In genomic region chr13:107954445-107955261, GRCm38 (mm10) we compare ENCODE assay signal across 8 mouse cellular contexts.
DNase-seq lines count a peak whose midpoint lies in the region; ATAC-seq and TF ChIP-seq lines count a peak whose summit lies in the region.

No protein-coding gene starts in this region.

- H3K27ac ChIP-seq in heart, embryonic 13.5 days (replicated peaks), result peak overlapping the region; percentile 52
- H3K27ac ChIP-seq in forebrain, embryonic 14.5 days (ENCODE audit: low read depth, low read length), result no peak overlapping the region
- H3K27ac ChIP-seq in macrophage, result peak overlapping the region; percentile 65

- H3K4me3 ChIP-seq in heart, embryonic 13.5 days, result no peak overlapping the region
- H3K4me3 ChIP-seq in E14TG2a.4 (replicated peaks; ENCODE audit: low read length) (peak overlapping the region; percentile 61), macrophage (ENCODE audit: inconsistent target) (no peak overlapping the region)
- no peak overlapping the region for H3K4me3 ChIP-seq in forebrain, embryonic 14.5 days (ENCODE audit: low read depth, low read length)

- TF ChIP-seq CTCF in E14TG2a.4 (conservative IDR thresholded peaks at IDR 0.05; ENCODE audit: low read length), result no peak

- ATAC-seq in heart, embryonic 13.5 days (ENCODE audit: extremely low read depth, insufficient number of reproducible peaks, low FRiP score, low TSS enrichment), result no peak
- ATAC-seq in forebrain, embryonic 14.5 days, result peak; percentile 43; the same call in 1 of the 2 replicates

- no peaks in the 10 kb centered on the region for H3K79me2 ChIP-seq in macrophage (ENCODE audit: inconsistent target)

- intact Hi-C loops in left cerebral cortex, postnatal 10 days (cut with DNase I), result no loop called here

- no peak for DNase-seq in heart, adult 8-10 months (ENCODE audit: low spot score)
- DNase-seq in forebrain, embryonic 14.5 days (ENCODE audit: low spot score), result no peak
- no peak for DNase-seq in gastrocnemius, postnatal 25 days
- no peak for DNase-seq in ovary, postnatal 36 days (ENCODE audit: low spot score)
- no peak for DNase-seq in left cerebral cortex, postnatal 10 days (ENCODE audit: extremely low spot score in 1 of 2, low spot score in 2 of 2)

- peaks cover 25% of the 10 kb centered on the region for H3K4me1 ChIP-seq in heart, embryonic 13.5 days
- H3K4me1 ChIP-seq in E14TG2a.4 (replicated peaks; ENCODE audit: low read depth, low read length), result peaks cover 56% of the 10 kb centered on the region
- H3K4me1 ChIP-seq in forebrain, embryonic 14.5 days (ENCODE audit: control insufficient read depth, insufficient read depth, low read length), result peaks cover 11% of the 10 kb centered on the region; the same call in 1 of the 2 replicates

- H3K9me3 ChIP-seq in heart, embryonic 13.5 days, result no peaks in the 10 kb centered on the region
- H3K9me3 ChIP-seq in E14TG2a.4 (ENCODE audit: low read length), result no peaks in the 10 kb centered on the region
- H3K9me3 ChIP-seq in forebrain, embryonic 14.5 days (replicated peaks; ENCODE audit: control insufficient read depth, low read length), result no peaks in the 10 kb centered on the region

- peak overlapping the region; percentile 46 for H3K4me2 ChIP-seq in heart, embryonic 13.5 days
- peak overlapping the region; percentile 24; the same call in 1 of the 2 replicates for H3K4me2 ChIP-seq in forebrain, embryonic 14.5 days (ENCODE audit: low read length)

- H3K27me3 ChIP-seq in heart, embryonic 13.5 days (replicated peaks), result no peaks in the 10 kb centered on the region
- H3K27me3 ChIP-seq in E14TG2a.4 (ENCODE audit: insufficient read depth, low read length), result no peaks in the 10 kb centered on the region
- H3K27me3 ChIP-seq in forebrain, embryonic 14.5 days (replicated peaks; ENCODE audit: control insufficient read depth, insufficient read depth, low read length), result no peaks in the 10 kb centered on the region

- H3K36me3 ChIP-seq in heart, embryonic 13.5 days, result no peaks in the 10 kb centered on the region
- H3K36me3 ChIP-seq in E14TG2a.4 (ENCODE audit: insufficient read depth, low read length) (no peaks in the 10 kb centered on the region), macrophage (ENCODE audit: inconsistent target) (no peaks in the 10 kb centered on the region)
- no peaks in the 10 kb centered on the region for H3K36me3 ChIP-seq in forebrain, embryonic 14.5 days (ENCODE audit: control insufficient read depth, insufficient read depth, low read length)

- 46% methylated on average over 16 of the region's 16 CpGs for WGBS in heart, embryonic 13.5 days
- WGBS in forebrain, embryonic 14.5 days, result 9% methylated on average over 16 of the region's 16 CpGs
- 78% methylated on average over 14 of the region's 16 CpGs for WGBS in macrophage (ENCODE audit: missing documents)

- H3K9ac ChIP-seq in heart, embryonic 13.5 days, result no peak overlapping the region
- no peak overlapping the region for H3K9ac ChIP-seq in forebrain, embryonic 14.5 days (ENCODE audit: low read length)
